Mouse (Mus musculus) neural tube, embryonic 14.5 days (tissue): ENCODE data around the gene Rhbdl2. TPM values are rescaled to one million over a fixed set of nuclear protein-coding genes. Genes with fewer than 3 reads are reported as not detected.

Source experiments
- ATAC-seq: fragments of 200-750 bp; cut with Nextera tagmentation; 2 replicates; pipeline ENCODE4 v1.8.0; 2017; ENCODE audit warnings: low read depth, mild to moderate bottlenecking, moderate TSS enrichment, moderate library complexity
- H3K27ac ChIP-seq: fragments of 300-500 bp; sonication (generic); 2 replicates; pipeline ENCODE4 v1.5.1; 2014; ENCODE audit warnings: low read depth, mild to moderate bottlenecking, control low read depth, low read length, moderate library complexity, mixed read lengths
- H3K27me3 ChIP-seq: fragments of 300-500 bp; sonication (generic); 2 replicates; pipeline ENCODE4 v1.6.1; 2014; ENCODE audit warnings: low read length; ENCODE audit not compliant: control insufficient read depth, insufficient read depth
- H3K36me3 ChIP-seq: fragments of 300-500 bp; sonication (generic); 2 replicates; pipeline ENCODE4 v1.6.1; 2014; ENCODE audit warnings: low read length, mixed read lengths; ENCODE audit not compliant: control insufficient read depth, insufficient read depth
- H3K4me1 ChIP-seq: fragments of 300-500 bp; sonication (generic); 2 replicates; pipeline ENCODE4 v1.6.1; 2014; ENCODE audit warnings: low read length; ENCODE audit not compliant: control insufficient read depth, insufficient read depth
- H3K4me2 ChIP-seq: fragments of 300-500 bp; sonication (generic); 2 replicates; pipeline ENCODE4 v1.6.1; 2014; ENCODE audit warnings: mild to moderate bottlenecking, low read depth, low read length, control low read depth
- H3K4me3 ChIP-seq: fragments of 300-500 bp; sonication (generic); 2 replicates; pipeline ENCODE4 v1.5.1; 2014; ENCODE audit warnings: low read depth, low read length, control low read depth, mixed read lengths
- H3K9ac ChIP-seq: fragments of 300-500 bp; sonication (generic); replicated peaks from 2 replicates; pipeline ENCODE4 v1.6.1; 2014; ENCODE audit warnings: low read depth, mild to moderate bottlenecking, control low read depth, low read length, mixed read lengths
- H3K9me3 ChIP-seq: fragments of 300-500 bp; sonication (generic); 2 replicates; pipeline ENCODE4 v1.6.1; 2016; ENCODE audit warnings: low read length; ENCODE audit not compliant: control insufficient read depth
- WGBS: fragments of 180-500 bp; shearing (Covaris S2); extraction: QIAGEN DNeasy Blood & Tissue Kit; methylation state at CpG from one replicate; pipeline ENCODE4 v1.1.7; 2014; 5-methylcytosine and 5-hydroxymethylcytosine counted together
- polyA plus RNA-seq: library from polyadenylated mRNA; unstranded; fragments of >200 nt; fragmentation: Nextera tagmentation; extraction: Ambion mirVana; gene quantifications from 2 replicates; pipeline ENCODE4 v1.2.1, GENCODE M21; 2014

Rhbdl2 gene
- polyA plus RNA-seq, 1 experiment from 2014 or later, result 1.2 TPM

DNA sequence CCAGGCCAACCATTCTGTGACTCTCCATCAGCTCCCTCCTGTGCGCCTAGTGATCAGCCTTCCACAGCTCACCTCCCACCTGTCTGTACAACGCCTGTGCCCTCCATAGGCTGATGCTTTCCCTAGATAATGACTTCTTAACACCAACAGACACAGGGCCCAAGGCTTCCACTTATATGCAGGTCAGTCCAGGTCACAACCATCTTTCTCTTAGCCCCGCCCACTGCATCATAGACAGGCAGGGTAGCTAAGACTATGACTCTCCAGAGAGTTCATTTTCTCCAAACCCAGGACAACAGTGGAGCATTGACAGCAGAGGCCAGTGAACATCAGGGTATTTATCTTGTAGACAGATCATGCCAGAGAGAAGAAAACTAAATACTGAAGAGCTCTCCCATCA is 71.7 kb downstream of the Rhbdl2 start, which contains the start of gene 4933427I04Rik:
Gene 4933427I04Rik (plus strand): TSS at position 301 of the 400 bp plus-strand sequence.
- H3K4me1 ChIP-seq, result no peaks in the 10 kb centered on the region
- no peak within 1 kb of the TSS for H3K9ac ChIP-seq
- WGBS, result 79% methylated on average over 3 of the region's 3 CpGs
- no peak for ATAC-seq
- H3K27me3 ChIP-seq, result no peaks in the 10 kb centered on the region
- no peak within 1 kb of the TSS for H3K4me3 ChIP-seq
- H3K4me2 ChIP-seq, result no peak within 1 kb of the TSS
- no peaks in the 10 kb centered on the region for H3K9me3 ChIP-seq
- H3K27ac ChIP-seq, result no peak within 1 kb of the TSS
- no peaks in the 10 kb centered on the region for H3K36me3 ChIP-seq

DNA sequence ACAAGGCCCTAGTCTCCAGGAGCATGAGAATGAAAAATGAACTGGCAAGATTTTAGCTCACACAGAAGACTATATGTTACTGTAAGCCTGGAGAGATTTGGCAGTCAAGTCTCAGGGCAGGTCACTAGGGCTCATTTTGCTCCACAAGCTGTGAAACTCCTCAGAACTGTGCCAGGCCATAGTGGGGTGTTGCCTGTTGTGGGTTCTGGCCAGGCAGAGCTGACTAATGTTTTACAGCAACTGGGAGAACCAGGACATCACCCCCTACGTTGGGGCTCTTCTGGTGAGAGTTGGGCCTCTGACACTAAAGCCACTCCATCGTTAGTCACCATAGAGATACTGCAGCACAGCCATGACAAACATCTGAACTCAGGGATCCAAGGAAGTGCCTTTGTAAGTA is 72.1 kb downstream of the Rhbdl2 start:
- H3K27me3 ChIP-seq, result no peaks in the 10 kb centered on the region
- H3K4me3 ChIP-seq, result no peak overlapping the region
- 47% methylated on average over 2 of the region's 2 CpGs for WGBS
- no peak overlapping the region for H3K9ac ChIP-seq
- H3K4me1 ChIP-seq, result no peaks in the 10 kb centered on the region
- H3K9me3 ChIP-seq, result no peaks in the 10 kb centered on the region
- no peaks in the 10 kb centered on the region for H3K36me3 ChIP-seq
- H3K27ac ChIP-seq, result no peak overlapping the region
- no peak for ATAC-seq
- no peak overlapping the region for H3K4me2 ChIP-seq

DNA sequence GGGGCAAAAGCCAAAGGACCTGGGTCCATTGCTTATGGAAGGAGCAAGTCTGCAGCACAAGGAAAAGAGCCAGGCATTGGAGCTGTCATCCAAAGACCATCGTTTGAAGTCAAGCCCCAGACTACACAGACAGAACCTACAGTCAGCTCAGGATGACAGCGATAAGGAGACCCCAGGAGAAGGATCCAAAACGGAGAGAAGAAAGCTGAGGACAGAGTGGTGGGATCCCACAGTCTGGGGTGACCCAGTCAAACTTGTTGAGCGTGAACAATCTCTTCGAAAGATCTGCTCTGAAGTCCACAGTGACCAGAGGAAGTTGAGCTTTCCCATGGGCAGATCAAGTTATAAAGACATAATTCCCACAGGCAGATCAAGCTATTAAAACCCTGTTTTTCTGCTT is 72.9 kb downstream of the Rhbdl2 start:
- H3K27ac ChIP-seq, result no peak overlapping the region
- no peaks in the 10 kb centered on the region for H3K27me3 ChIP-seq
- H3K4me2 ChIP-seq, result no peak overlapping the region
- H3K4me1 ChIP-seq, result no peaks in the 10 kb centered on the region
- H3K9ac ChIP-seq, result no peak overlapping the region
- 82% methylated on average over 5 of the region's 5 CpGs for WGBS
- H3K9me3 ChIP-seq, result no peaks in the 10 kb centered on the region
- no peak overlapping the region for H3K4me3 ChIP-seq
- no peaks in the 10 kb centered on the region for H3K36me3 ChIP-seq
- no peak for ATAC-seq

Other genes with a start within 250 kb of the Rhbdl2 start
- gene Macf1, start 103.5 kb upstream of the Rhbdl2 start, polyA plus RNA-seq, result 111 and 144 TPM in 2 replicates
- gene Ndufs5, start 69.7 kb upstream of the Rhbdl2 start, polyA plus RNA-seq, result 485 and 586 TPM in 2 replicates
- 81.8 and 94.2 TPM in 2 replicates for gene Akirin1, start 37.5 kb upstream of the Rhbdl2 start, polyA plus RNA-seq
- 0.21 and 0.35 TPM in 2 replicates for gene 4933427I04Rik, start 71.8 kb downstream of the Rhbdl2 start, polyA plus RNA-seq
- 32.9 and 35.5 TPM in 2 replicates for gene Mycbp, start 117.0 kb downstream of the Rhbdl2 start, polyA plus RNA-seq
- 47.3 and 52.3 TPM in 2 replicates for gene Rragc, start 129.6 kb downstream of the Rhbdl2 start, polyA plus RNA-seq
- not detected in 2 replicates for gene 4930535I16Rik, start 130.1 kb downstream of the Rhbdl2 start, polyA plus RNA-seq